Mouse (Mus musculus) CH12.LX (cell line): ENCODE measurements around the gene Trio. TPM values are rescaled to one million over a fixed set of nuclear protein-coding genes. Genes with fewer than 3 reads are reported as not detected.

Experiments
- DNase-seq: peaks from one replicate; pipeline ENCODE4 v3.0.0-alpha.2; 2013; ENCODE audit errors: extremely low read depth
- H3K27ac ChIP-seq: 2 replicates; pipeline ENCODE4 v1.5.1; 2012; ENCODE audit warnings: low read depth, mild to moderate bottlenecking, control low read depth, moderate library complexity; ENCODE audit not compliant: insufficient read depth
- H3K27me3 ChIP-seq: replicated peaks from 2 replicates; pipeline ENCODE3; 2012; ENCODE audit warnings: inconsistent platforms
- H3K36me3 ChIP-seq, 2 experiments: replicated peaks in 1 of 2; 2 replicates each; pipeline versions ENCODE3 to v1.6.1; 2012; ENCODE audit warnings: inconsistent platforms in 1 of 2, low read length in 1 of 2, mild to moderate bottlenecking in 1 of 2, mixed read lengths in 1 of 2, moderate library complexity in 1 of 2; ENCODE audit not compliant: control insufficient read depth in 1 of 2, insufficient read depth in 1 of 2
- H3K4me1 ChIP-seq, 2 experiments: 2 replicates each; pipeline ENCODE4 v1.6.1; 2012; ENCODE audit warnings: inconsistent platforms in 1 of 2, moderate library complexity in 1 of 2; ENCODE audit not compliant: insufficient read depth in 2 of 2, control insufficient read depth in 1 of 2
- H3K4me2 ChIP-seq: 2 replicates; pipeline ENCODE4 v1.6.1; 2012; ENCODE audit warnings: low read depth, mild to moderate bottlenecking, control low read depth; ENCODE audit not compliant: poor library complexity, insufficient read depth, severe bottlenecking
- H3K4me3 ChIP-seq, 3 experiments: fragments of 150-350 bp in 1 of 3; sonication (generic) in 1 of 3; replicated peaks in 1 of 3; 2 replicates each; pipeline versions ENCODE3 to v1.5.1; 2011 to 2012; ENCODE audit warnings: low read depth in 2 of 3, low read length in 2 of 3, mild to moderate bottlenecking in 2 of 3, moderate library complexity in 2 of 3, control low read depth in 1 of 3, improper control_type of control experiment in 1 of 3, inconsistent platforms in 1 of 3, mixed read lengths in 1 of 3; ENCODE audit not compliant: poor library complexity in 1 of 3
- H3K79me2 ChIP-seq: replicated peaks from 2 replicates; pipeline ENCODE4 v1.6.1; 2012; ENCODE audit warnings: mild to moderate bottlenecking, moderate library complexity; ENCODE audit not compliant: control insufficient read depth, poor library complexity, insufficient read depth, severe bottlenecking; ENCODE audit errors: extremely low read depth
- H3K9ac ChIP-seq: 2 replicates; pipeline ENCODE4 v1.6.1; 2012; ENCODE audit warnings: low read depth, mild to moderate bottlenecking, control low read depth, moderate library complexity; ENCODE audit not compliant: insufficient read depth
- H3K9me3 ChIP-seq: replicated peaks from 2 replicates; pipeline ENCODE3; 2012; ENCODE audit warnings: low read length, inconsistent platforms, mixed read lengths
- BHLHE40 ChIP-seq: IDR thresholded peaks from 2 replicates; pipeline ENCODE4 v1.6.1; 2011; ENCODE audit warnings: mild to moderate bottlenecking, low read depth, low read length, improper control_type of control experiment
- CHD2 ChIP-seq: IDR thresholded peaks from 2 replicates; pipeline ENCODE4 v1.6.1; 2011; ENCODE audit warnings: low read length, improper control_type of control experiment
- CTCF ChIP-seq, 2 experiments: IDR thresholded peaks in 1 of 2; conservative IDR thresholded peaks in 1 of 2; 2 replicates each; pipeline ENCODE4 v1.5.1; 2011 to 2012; ENCODE audit warnings: low read depth in 2 of 2, low read length in 2 of 2, improper control_type of control experiment in 1 of 2, inconsistent platforms in 1 of 2, mild to moderate bottlenecking in 1 of 2, moderate library complexity in 1 of 2
- E2F4 ChIP-seq: IDR thresholded peaks from 2 replicates; pipeline ENCODE4 v1.6.1; 2011; ENCODE audit warnings: low read depth, low read length, improper control_type of control experiment; ENCODE audit not compliant: insufficient replicate concordance
- ELF1 ChIP-seq: IDR thresholded peaks from 2 replicates; pipeline ENCODE4 v1.6.1; 2014; ENCODE audit warnings: low read depth, mild to moderate bottlenecking, inconsistent platforms, low read length, improper control_type of control experiment
- EP300 ChIP-seq: IDR thresholded peaks from 2 replicates; pipeline ENCODE4 v1.6.1; 2011; ENCODE audit warnings: low read length, improper control_type of control experiment
- ETS1 ChIP-seq: conservative IDR thresholded peaks from 2 replicates; pipeline ENCODE4 v1.6.1; 2012; ENCODE audit warnings: low read depth, mild to moderate bottlenecking, inconsistent platforms, low read length, improper control_type of control experiment, moderate library complexity
- GABPA ChIP-seq: IDR thresholded peaks from 2 replicates; pipeline ENCODE4 v1.6.1; 2012; ENCODE audit warnings: low read depth, low read length, improper control_type of control experiment, inconsistent platforms; ENCODE audit not compliant: insufficient replicate concordance
- HCFC1 ChIP-seq: IDR thresholded peaks from 2 replicates; pipeline ENCODE4 v1.6.1; 2012; ENCODE audit warnings: low read depth, mild to moderate bottlenecking, inconsistent platforms, low read length, improper control_type of control experiment
- IRF4 ChIP-seq: IDR thresholded peaks from 2 replicates; pipeline ENCODE4 v1.6.1; 2014; ENCODE audit warnings: low read depth, mild to moderate bottlenecking, inconsistent platforms, low read length, improper control_type of control experiment
- JUN ChIP-seq: IDR thresholded peaks from 2 replicates; pipeline ENCODE4 v1.6.1; 2011; ENCODE audit warnings: low read depth, mild to moderate bottlenecking, low read length, improper control_type of control experiment, moderate library complexity; ENCODE audit not compliant: insufficient read depth
- KAT2A ChIP-seq: IDR thresholded peaks from 2 replicates; pipeline ENCODE4 v1.6.1; 2012; ENCODE audit warnings: low read length, improper control_type of control experiment, inconsistent platforms; ENCODE audit not compliant: insufficient replicate concordance
- MAX ChIP-seq: IDR thresholded peaks from 2 replicates; pipeline ENCODE4 v1.6.1; 2011; ENCODE audit warnings: low read length, improper control_type of control experiment
- MAZ ChIP-seq: IDR thresholded peaks from 2 replicates; pipeline ENCODE4 v1.6.1; 2012; ENCODE audit warnings: low read depth, mild to moderate bottlenecking, inconsistent platforms, low read length, improper control_type of control experiment, moderate library complexity
- MXI1 ChIP-seq: IDR thresholded peaks from 2 replicates; pipeline ENCODE4 v1.6.1; 2011; ENCODE audit warnings: mild to moderate bottlenecking, low read depth, low read length, improper control_type of control experiment
- MYC ChIP-seq: IDR thresholded peaks from 2 replicates; pipeline ENCODE4 v1.6.1; 2011; ENCODE audit warnings: low read depth, mild to moderate bottlenecking, improper control_type of control experiment, low read length
- PAX5 ChIP-seq: IDR thresholded peaks from 2 replicates; pipeline ENCODE4 v1.6.1; 2012; ENCODE audit warnings: low read length, inconsistent platforms, mixed read lengths
- POLR2A ChIP-seq: IDR thresholded peaks from 2 replicates; pipeline ENCODE4 v1.6.1; 2011; ENCODE audit warnings: low read depth, mild to moderate bottlenecking, improper control_type of control experiment, low read length
- SIN3A ChIP-seq: IDR thresholded peaks from 2 replicates; pipeline ENCODE4 v1.6.1; 2012; ENCODE audit warnings: low read length, improper control_type of control experiment, inconsistent platforms
- SMC3 ChIP-seq: IDR thresholded peaks from 2 replicates; pipeline ENCODE4 v1.6.1; 2011; ENCODE audit warnings: low read depth, low read length, improper control_type of control experiment
- TCF12 ChIP-seq: IDR thresholded peaks from 2 replicates; pipeline ENCODE4 v1.6.1; 2014; ENCODE audit warnings: low read depth, mild to moderate bottlenecking, inconsistent platforms, low read length, improper control_type of control experiment
- UBTF ChIP-seq: IDR thresholded peaks from 2 replicates; pipeline ENCODE4 v1.6.1; 2012; ENCODE audit warnings: low read depth, mild to moderate bottlenecking, inconsistent platforms, low read length, improper control_type of control experiment, moderate library complexity
- USF1 ChIP-seq: IDR thresholded peaks from 2 replicates; pipeline ENCODE4 v1.6.1; 2014; ENCODE audit warnings: low read depth, mild to moderate bottlenecking, inconsistent platforms, low read length, improper control_type of control experiment
- ZKSCAN1 ChIP-seq: IDR thresholded peaks from 2 replicates; pipeline ENCODE4 v1.6.1; 2012; ENCODE audit warnings: low read depth, inconsistent platforms, low read length, improper control_type of control experiment, borderline replicate concordance
- ZMIZ1 ChIP-seq: IDR thresholded peaks from 2 replicates; pipeline ENCODE4 v1.6.1; 2012; ENCODE audit warnings: low read depth, mild to moderate bottlenecking, inconsistent platforms, low read length, improper control_type of control experiment
- dilution Hi-C: fragments of 300-500 bp; cut with MboI; formaldehyde crosslinking; loops from 2 replicates; pipeline ENCODE4 v1.14.3; 2020; ENCODE audit warnings: low sequenced_read_pairs; ENCODE audit not compliant: extremely low pct_unique_long_range_greater_than_20kb, extremely low pct_ligation_motif_present
- in situ Hi-C: fragments of 300-500 bp; cut with MboI; formaldehyde crosslinking; loops from 3 replicates; pipeline ENCODE4 v1.14.3; 2019; ENCODE audit warnings: low sequenced_read_pairs, low pct_ligation_motif_present, low pct_unique_long_range_greater_than_20kb, mixed read lengths
- polyA plus RNA-seq: library from polyadenylated mRNA; unstranded; fragments of >175 nt; gene quantifications from 2 replicates; pipeline ENCODE4 v1.2.1, GENCODE M21; 2012; ENCODE audit warnings: low read depth; ENCODE audit not compliant: insufficient read length
- total RNA-seq, 2 experiments: library from RNA; depleted of rRNA; stranded (reverse); fragments of 300-350 nt in 1 of 2; fragments of >200 nt in 1 of 2; gene quantifications; 2 replicates each; pipeline ENCODE4 v1.2.3; 2012 to 2014

Gene Trio
- total and polyA plus RNA-seq, 3 experiments, result 3.9 to 17.5 (median 4.3) TPM

DNA sequence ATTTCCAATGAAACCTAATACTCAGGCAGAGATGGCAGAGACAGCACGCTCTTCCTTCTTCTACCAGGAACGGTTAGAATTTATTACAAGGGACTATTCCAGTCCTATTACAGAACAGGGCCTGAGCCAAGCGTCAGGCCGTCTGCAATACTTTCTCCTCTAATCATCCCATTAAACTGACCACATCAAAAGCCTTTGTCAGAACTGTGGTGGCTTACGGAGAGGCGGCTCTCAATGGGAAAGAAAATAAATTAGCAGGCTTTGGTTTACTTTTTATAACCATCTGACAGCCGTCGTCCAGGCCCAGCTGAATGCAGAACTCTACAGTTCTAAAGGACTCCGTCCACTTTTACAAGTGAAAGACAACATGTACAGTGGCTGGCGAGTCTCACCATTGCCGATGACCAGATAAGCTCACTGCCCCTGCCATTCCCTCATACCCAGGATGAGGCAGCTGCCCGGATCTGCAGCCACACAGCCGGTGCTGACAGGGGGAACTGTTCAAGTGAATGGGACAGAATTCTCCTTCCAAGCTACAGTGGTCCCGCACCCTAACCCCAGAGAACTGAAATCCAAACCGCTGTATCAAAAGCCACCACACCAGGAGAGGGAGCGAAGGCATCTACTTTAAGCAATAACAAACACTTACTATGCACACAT is 121.2 kb downstream of the Trio start:
- DNase-seq, result no peak
- H3K79me2 ChIP-seq, result no peaks in the 10 kb centered on the region
- no peak for TF ChIP-seq ZMIZ1
- no peak overlapping the region for H3K9ac ChIP-seq
- no peak overlapping the region for H3K27ac ChIP-seq
- H3K4me3 ChIP-seq, result no peak overlapping the region
- H3K9me3 ChIP-seq, result no peaks in the 10 kb centered on the region
- no peak overlapping the region for H3K4me2 ChIP-seq
- H3K4me1 ChIP-seq, result peaks cover 2 to 8% of the 10 kb centered on the region in 2 experiments; a peak in 1 of 4 replicates
- dilution Hi-C loops (no loop called here), in situ Hi-C loops (no loop called here)
- no peaks in the 10 kb centered on the region for H3K36me3 ChIP-seq
- H3K27me3 ChIP-seq, result no peaks in the 10 kb centered on the region

DNA sequence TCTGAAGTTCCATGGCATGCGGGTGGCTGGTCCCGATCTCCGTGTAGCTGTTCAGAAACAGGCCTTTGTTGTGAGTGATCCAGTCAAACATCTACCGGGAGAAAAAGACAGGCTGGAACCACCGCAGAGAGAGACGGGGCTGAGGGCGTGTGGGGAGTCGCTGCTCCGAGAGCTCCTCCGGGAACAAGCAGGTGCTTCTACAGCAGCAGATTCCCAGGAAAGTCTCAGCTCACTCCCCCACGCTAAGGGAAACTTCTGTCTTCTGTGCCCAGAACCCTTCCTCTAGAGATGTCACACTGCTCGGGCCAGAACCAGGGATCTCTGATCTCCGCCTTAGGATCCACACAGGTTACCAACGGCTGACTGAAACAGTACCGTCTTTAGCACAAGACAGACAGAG is 124.4 kb downstream of the Trio start:
- H3K4me3 ChIP-seq, result no peak overlapping the region
- H3K27me3 ChIP-seq, result no peaks in the 10 kb centered on the region
- H3K9ac ChIP-seq, result no peak overlapping the region
- H3K79me2 ChIP-seq, result no peaks in the 10 kb centered on the region
- H3K9me3 ChIP-seq, result no peaks in the 10 kb centered on the region
- TF ChIP-seq UBTF (no peak), MYC (no peak), E2F4 (no peak), GABPA (no peak), TCF12 (no peak), ETS1 (no peak)
- peaks cover 7 to 26% of the 10 kb centered on the region in 2 experiments for H3K4me1 ChIP-seq
- DNase-seq, result no peak
- no peak overlapping the region for H3K27ac ChIP-seq
- no peak overlapping the region for H3K4me2 ChIP-seq
- dilution Hi-C loops, result no loop called here
- no peaks in the 10 kb centered on the region for H3K36me3 ChIP-seq
- in situ Hi-C loops, result no loop called here

DNA sequence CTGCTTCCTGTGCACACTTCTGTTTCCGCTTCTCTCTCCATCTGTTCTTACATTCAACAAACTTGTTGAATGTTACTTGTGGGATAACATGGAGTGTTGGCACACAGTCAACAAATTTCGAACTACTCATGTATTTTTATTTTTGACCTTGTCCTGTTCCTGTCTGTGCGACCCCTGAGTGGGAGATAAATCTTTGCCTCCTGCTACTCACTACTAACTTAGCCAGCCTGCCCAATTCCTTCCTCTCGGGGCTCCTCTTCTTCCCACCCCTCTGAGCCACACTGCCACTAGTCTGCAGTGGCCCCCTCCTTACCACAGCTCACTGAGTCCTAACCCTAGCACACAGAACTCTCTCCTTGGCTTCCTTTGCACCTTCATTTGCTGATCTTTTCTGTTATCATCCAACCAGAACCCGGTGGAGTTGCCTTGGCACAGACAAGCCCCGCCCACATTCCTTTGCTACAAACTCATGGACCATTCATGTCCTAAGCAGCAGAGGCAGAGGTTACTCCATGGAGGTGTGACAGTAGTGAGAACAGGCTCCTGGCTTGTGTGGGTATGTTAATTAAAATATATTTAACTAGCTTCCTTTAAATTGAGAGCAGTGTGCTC is 126.7 kb downstream of the Trio start:
- no peak for DNase-seq
- dilution Hi-C loops, result no loop called here
- TF ChIP-seq BHLHE40, result no peak
- no peak for TF ChIP-seq MAX
- no peak for TF ChIP-seq CHD2
- no peak for TF ChIP-seq CTCF (conservative IDR thresholded peaks at IDR 0.05 in 1 of 2, IDR thresholded peaks at IDR 0.05 in 1 of 2; ENCODE audit: low read depth in 2 of 2, low read length in 2 of 2)
- no peak for TF ChIP-seq SIN3A
- no peak for TF ChIP-seq MAZ
- TF ChIP-seq HCFC1, result no peak
- no peak for TF ChIP-seq POLR2A
- no peak for TF ChIP-seq KAT2A
- no peak for TF ChIP-seq EP300
- no peak for TF ChIP-seq ZKSCAN1
- no peak for TF ChIP-seq ELF1
- no peak for TF ChIP-seq IRF4
- TF ChIP-seq SMC3, result no peak
- no peak for TF ChIP-seq JUN
- no peak for TF ChIP-seq PAX5
- no peak for TF ChIP-seq MXI1
- TF ChIP-seq TCF12, result no peak
- no peak for TF ChIP-seq GABPA
- TF ChIP-seq USF1, result no peak
- peaks cover 7 to 26% of the 10 kb centered on the region in 2 experiments for H3K4me1 ChIP-seq
- no peak overlapping the region for H3K4me2 ChIP-seq
- H3K9ac ChIP-seq, result no peak overlapping the region
- H3K27me3 ChIP-seq, result no peaks in the 10 kb centered on the region
- no peaks in the 10 kb centered on the region for H3K79me2 ChIP-seq
- H3K9me3 ChIP-seq, result no peaks in the 10 kb centered on the region
- in situ Hi-C loops, result no loop called here
- H3K36me3 ChIP-seq, result no peaks in the 10 kb centered on the region
- H3K27ac ChIP-seq, result no peak overlapping the region
- H3K4me3 ChIP-seq, result no peak overlapping the region
